Mouse (Mus musculus): ENCODE data around the gene Chn2. TPM values are rescaled to one million over a fixed set of nuclear protein-coding genes. Genes with fewer than 3 reads are reported as not detected.

Gene Chn2
- polyA plus RNA-seq, 1 experiment from 2014 or later, result 13.6 TPM

DNA sequence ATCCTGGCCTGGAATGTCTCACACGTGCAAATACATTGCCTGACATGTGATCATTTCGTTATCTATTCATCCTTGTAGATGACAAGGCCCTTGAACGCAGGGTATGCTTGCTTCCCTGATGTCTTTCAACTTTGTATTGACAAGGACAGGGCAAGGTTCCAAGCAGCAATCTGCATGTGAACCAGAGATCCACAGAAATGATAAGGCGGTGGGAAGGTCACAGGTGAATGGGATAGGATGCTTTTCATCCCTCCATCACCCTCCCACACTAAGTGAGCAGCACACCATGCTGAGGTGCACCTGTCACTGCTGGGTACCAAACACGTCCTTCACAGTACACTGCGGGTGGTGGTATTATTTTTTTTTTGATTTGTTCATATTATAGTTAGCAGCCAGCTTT lies 240.9 kb downstream of the Chn2 start:
- WGBS, result 80% methylated on average over 6 of the region's 6 CpGs
- Histone ChIP-seq H3K27ac (no peak overlapping the region), H3K9ac (no peak overlapping the region), H3K4me1 (peaks cover 29% of the 10 kb centered on the region), H3K27me3 (no peaks in the 10 kb centered on the region), H3K36me3 (no peaks in the 10 kb centered on the region), H3K4me2 (no peak overlapping the region), H3K9me3 (no peaks in the 10 kb centered on the region), H3K4me3 (no peak overlapping the region)
- ATAC-seq (ENCODE audit: borderline replicate concordance, extremely low read depth, low FRiP score, low TSS enrichment), result no peak

DNA sequence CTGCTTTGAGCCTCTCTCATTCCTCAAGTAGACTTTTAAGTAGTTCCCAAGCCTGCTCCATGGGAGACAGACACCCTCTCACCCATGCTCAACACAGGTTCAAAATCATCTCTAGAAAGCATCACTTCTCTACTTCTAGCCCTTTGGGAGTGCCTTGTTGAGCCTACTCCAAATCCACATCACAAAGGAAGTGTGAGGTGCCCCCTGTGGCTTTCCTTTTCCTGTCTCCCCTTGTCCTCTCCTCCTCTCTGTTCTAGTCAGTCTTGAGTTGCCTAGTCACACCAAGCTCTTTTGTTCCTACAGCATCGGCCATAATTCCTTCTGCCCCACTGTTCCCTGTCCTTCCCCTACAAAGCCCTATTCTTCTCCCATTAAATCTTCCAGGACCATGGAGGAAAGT lies 243.9 kb downstream of the Chn2 start:
- no peak overlapping the region for H3K9ac ChIP-seq
- no peaks in the 10 kb centered on the region for H3K36me3 ChIP-seq
- H3K4me1 ChIP-seq, result peaks cover 19% of the 10 kb centered on the region
- H3K9me3 ChIP-seq, result no peaks in the 10 kb centered on the region
- H3K27me3 ChIP-seq, result no peaks in the 10 kb centered on the region
- WGBS, result 71% methylated on average over 1 of the region's 1 CpGs
- H3K4me3 ChIP-seq, result no peak overlapping the region
- no peak overlapping the region for H3K27ac ChIP-seq
- H3K4me2 ChIP-seq, result no peak overlapping the region
- no peak for ATAC-seq (ENCODE audit: borderline replicate concordance, extremely low read depth, low FRiP score, low TSS enrichment)

DNA sequence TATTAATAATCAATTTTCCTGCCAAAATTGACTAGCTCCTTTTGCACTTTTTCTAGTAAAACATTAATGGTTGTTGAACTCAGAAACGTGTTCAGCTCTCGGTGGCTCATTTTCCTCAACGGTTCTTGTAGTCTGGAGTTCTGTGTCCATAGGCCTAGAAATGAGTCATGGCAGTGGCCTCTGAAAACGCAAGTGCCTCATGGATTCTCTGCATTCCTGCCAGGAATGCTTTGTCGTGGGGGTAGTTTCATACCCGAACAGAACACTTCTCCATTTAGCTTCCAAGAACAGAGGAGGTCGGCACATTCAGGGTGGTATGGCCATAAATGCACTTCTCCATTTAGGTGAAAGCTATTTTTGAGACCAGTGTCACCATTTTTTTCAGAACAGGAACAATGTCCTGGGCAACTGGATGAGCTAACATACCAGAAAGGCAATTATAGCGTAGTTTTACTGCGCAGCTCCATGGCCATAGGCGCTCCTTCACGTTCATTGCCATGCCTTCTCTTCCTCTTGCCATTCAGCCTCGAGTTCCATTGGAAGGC lies 244.9 kb downstream of the Chn2 start:
- Histone ChIP-seq H3K4me1 (peaks cover 9% of the 10 kb centered on the region), H3K27ac (no peak overlapping the region), H3K36me3 (no peaks in the 10 kb centered on the region), H3K27me3 (no peaks in the 10 kb centered on the region), H3K9me3 (no peaks in the 10 kb centered on the region), H3K9ac (no peak overlapping the region), H3K4me2 (no peak overlapping the region), H3K4me3 (no peak overlapping the region)
- no peak for ATAC-seq (ENCODE audit: borderline replicate concordance, extremely low read depth, low FRiP score, low TSS enrichment)
- WGBS, result 69% methylated on average over 12 of the region's 12 CpGs

DNA sequence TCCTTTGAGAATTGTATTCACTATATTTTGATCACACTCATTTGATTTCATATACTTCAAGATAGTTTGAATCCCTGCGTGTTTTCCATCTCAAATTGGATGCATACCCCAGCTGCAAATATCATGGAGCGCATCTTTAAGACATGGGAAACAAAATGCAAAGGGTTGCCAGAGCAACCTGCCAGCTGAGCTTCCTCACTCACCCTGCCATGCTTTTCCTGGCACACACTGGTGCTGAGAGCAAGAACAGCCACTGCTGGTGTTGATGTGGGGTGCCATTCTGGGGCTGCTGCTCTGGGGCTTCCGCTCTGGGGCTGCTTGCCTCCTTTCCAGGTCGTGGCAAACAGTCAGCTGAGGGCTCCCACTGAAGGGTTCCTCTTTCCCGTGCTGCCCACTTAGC lies 247.5 kb downstream of the Chn2 start:
- H3K4me3 ChIP-seq, result no peak overlapping the region
- H3K4me2 ChIP-seq, result no peak overlapping the region
- WGBS, result 79% methylated on average over 5 of the region's 5 CpGs
- no peak overlapping the region for H3K9ac ChIP-seq
- H3K27ac ChIP-seq, result no peak overlapping the region
- no peaks in the 10 kb centered on the region for H3K27me3 ChIP-seq
- H3K36me3 ChIP-seq, result no peaks in the 10 kb centered on the region
- H3K4me1 ChIP-seq, result peaks cover 8% of the 10 kb centered on the region; the same call in 1 of the 2 replicates
- H3K9me3 ChIP-seq, result no peaks in the 10 kb centered on the region
- no peak for ATAC-seq (ENCODE audit: borderline replicate concordance, extremely low read depth, low FRiP score, low TSS enrichment)

DNA sequence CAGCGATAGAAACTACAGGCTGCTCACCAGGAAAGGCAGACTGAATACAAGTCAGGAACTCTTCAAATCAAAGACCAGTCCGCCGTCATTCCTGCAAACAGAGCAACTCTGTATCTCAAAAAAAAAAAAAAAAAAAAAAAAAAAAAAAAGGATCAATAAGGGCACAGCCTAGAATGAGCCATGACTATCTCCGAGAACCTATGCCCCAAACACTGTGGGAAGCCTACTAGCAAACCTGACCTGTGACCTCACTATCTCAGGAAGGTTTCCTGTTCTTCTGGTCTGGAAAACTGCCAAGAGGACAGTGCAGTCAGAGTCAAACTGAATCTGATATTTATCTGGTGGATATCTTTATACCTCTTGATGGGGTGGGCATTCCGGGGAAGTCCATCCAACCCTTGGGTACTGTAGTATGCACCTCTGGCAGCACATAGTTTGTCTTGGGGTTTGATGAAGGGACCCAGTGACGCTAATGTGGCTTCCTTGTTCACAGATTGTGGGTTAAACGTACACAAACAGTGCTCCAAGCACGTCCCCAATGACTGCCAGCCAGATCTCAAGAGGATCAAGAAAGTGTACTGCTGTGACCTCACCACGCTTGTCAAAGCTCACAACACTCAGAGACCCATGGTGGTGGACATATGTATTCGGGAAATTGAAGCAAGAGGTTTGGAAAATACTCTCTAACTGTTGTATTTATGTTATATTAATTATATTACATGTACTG lies 250.6 kb downstream of the Chn2 start:
- ATAC-seq (ENCODE audit: borderline replicate concordance, extremely low read depth, low FRiP score, low TSS enrichment), result no peak
- Histone ChIP-seq H3K9me3 (no peaks in the 10 kb centered on the region), H3K4me3 (no peak overlapping the region), H3K4me1 (peaks cover 8% of the 10 kb centered on the region; the same call in 1 of the 2 replicates), H3K27me3 (no peaks in the 10 kb centered on the region), H3K4me2 (no peak overlapping the region), H3K9ac (no peak overlapping the region), H3K27ac (no peak overlapping the region), H3K36me3 (no peaks in the 10 kb centered on the region)
- 37% methylated on average over 10 of the region's 10 CpGs for WGBS

DNA sequence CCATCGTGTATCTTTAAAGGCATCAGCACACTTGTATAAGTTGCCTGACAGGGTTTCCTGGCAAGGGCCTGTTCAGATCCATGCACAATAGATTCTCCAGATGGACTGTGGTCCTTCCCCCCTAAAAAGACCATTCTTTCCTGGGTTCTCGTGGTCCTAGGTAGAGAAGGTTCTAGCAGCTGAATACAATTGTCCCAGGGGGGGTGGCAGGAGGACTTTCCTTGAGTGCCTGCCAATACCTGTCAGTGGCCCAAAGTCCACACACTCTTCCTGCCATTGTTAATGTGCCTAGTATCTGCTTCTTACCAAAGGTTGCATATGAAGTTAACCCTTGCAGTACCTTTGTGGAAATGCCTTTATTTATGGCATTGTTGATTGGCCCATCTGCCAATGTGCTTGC lies 257.9 kb downstream of the Chn2 start:
- Histone ChIP-seq H3K4me2 (no peak overlapping the region), H3K27me3 (no peaks in the 10 kb centered on the region), H3K4me1 (peaks cover 3% of the 10 kb centered on the region; the same call in 1 of the 2 replicates), H3K27ac (no peak overlapping the region), H3K9me3 (no peaks in the 10 kb centered on the region), H3K9ac (no peak overlapping the region), H3K4me3 (no peak overlapping the region), H3K36me3 (no peaks in the 10 kb centered on the region)
- ATAC-seq (ENCODE audit: borderline replicate concordance, extremely low read depth, low FRiP score, low TSS enrichment), result no peak
- 78% methylated on average over 2 of the region's 2 CpGs for WGBS

DNA sequence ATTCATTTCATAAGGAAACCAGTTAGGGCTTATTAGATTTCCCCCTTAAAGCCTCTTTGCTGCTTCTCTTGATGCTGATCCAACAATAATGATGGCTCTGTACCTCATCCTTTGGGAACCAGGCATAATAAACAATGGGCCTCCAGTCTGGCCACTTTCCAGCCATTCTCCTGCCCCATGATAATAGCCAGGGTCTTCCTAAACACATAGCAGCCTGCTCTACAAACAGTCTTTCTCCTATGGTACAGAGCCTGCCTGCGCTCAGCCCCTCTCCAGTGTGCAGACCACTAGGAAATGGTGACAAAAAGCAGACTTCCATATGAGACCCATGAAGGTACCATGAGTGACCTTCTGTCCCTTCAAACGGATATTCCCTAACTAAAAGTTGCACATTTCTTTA lies 260.1 kb downstream of the Chn2 start:
- peak; percentile 35; the same call in 1 of the 2 replicates for ATAC-seq (ENCODE audit: borderline replicate concordance, extremely low read depth, low FRiP score, low TSS enrichment)
- Histone ChIP-seq H3K4me2 (no peak overlapping the region), H3K9ac (no peak overlapping the region), H3K36me3 (no peaks in the 10 kb centered on the region), H3K4me1 (peaks cover 3% of the 10 kb centered on the region; the same call in 1 of the 2 replicates), H3K27ac (peak overlapping the region; percentile 7; the same call in 1 of the 2 replicates), H3K9me3 (no peaks in the 10 kb centered on the region), H3K4me3 (no peak overlapping the region), H3K27me3 (no peaks in the 10 kb centered on the region)
- 64% methylated on average over 2 of the region's 2 CpGs for WGBS

DNA sequence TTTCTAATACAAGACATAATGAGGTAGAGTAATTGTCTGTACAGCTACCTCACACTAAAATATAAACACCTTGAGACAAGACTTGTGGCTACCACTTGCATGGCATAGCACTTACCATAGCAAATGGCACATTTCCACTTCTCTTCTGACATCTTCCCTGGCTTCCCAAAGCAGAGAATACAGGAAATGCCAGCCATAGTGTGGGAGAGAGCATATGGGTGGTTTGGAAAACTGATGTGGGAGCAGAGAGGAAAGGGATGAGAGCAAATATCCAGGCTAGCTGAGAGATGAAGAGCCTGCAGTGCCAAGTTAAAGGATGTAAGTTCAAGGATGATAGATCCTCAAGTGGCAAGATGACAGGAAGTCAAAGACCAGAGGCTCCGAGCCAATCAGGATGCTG lies 266.4 kb downstream of the Chn2 start:
- Histone ChIP-seq H3K9me3 (no peaks in the 10 kb centered on the region), H3K4me1 (no peaks in the 10 kb centered on the region), H3K27ac (no peak overlapping the region), H3K27me3 (no peaks in the 10 kb centered on the region), H3K36me3 (no peaks in the 10 kb centered on the region), H3K4me3 (no peak overlapping the region), H3K4me2 (no peak overlapping the region), H3K9ac (no peak overlapping the region)
- ATAC-seq (ENCODE audit: borderline replicate concordance, extremely low read depth, low FRiP score, low TSS enrichment), result no peak
- 65% methylated on average over 1 of the region's 1 CpGs for WGBS

DNA sequence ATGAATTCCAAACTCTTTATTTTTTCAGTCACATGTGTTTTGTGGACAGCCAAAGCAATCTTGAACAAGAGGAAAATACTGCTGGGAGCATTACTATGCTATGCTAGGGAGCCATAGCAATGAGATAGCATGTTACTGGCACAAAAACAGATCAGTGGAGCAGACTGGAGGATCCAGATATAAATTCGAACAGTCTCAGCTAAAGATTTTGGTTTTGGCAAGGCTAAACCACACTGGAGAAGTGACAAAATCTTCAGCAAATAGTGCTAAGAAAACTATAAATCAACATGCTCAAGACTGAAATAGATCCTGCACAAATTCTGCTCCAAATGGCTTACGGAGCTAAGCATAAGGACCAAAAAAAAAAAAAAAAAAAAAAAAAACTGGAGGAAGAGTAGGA lies 273.7 kb downstream of the Chn2 start:
- WGBS, result 85% methylated on average over 2 of the region's 2 CpGs
- Histone ChIP-seq H3K4me1 (no peaks in the 10 kb centered on the region), H3K27ac (no peak overlapping the region), H3K27me3 (no peaks in the 10 kb centered on the region), H3K4me2 (no peak overlapping the region), H3K36me3 (no peaks in the 10 kb centered on the region), H3K4me3 (no peak overlapping the region), H3K9ac (no peak overlapping the region), H3K9me3 (no peaks in the 10 kb centered on the region)
- ATAC-seq (ENCODE audit: borderline replicate concordance, extremely low read depth, low FRiP score, low TSS enrichment), result no peak

DNA sequence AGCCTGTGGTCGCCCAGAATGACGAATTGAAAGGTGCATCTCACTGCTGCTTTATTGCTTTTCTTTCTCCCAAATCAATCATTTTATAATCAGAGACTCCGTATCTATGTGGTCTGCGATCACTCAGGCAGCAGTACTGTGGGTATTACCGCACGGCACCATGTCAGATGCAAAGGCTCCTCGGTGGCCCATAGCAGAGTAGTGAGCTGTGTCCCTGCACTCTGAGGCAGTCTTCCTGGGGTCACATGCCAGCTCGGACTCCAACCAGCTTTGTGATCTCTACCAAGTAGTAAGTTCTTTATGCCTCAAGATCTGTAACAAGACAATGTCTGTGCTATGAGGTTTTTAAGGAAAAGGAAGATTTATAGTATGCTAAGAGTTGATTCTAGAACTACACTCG lies 279.3 kb downstream of the Chn2 start:
- Histone ChIP-seq H3K4me3 (no peak overlapping the region), H3K36me3 (no peaks in the 10 kb centered on the region), H3K27me3 (no peaks in the 10 kb centered on the region), H3K9me3 (no peaks in the 10 kb centered on the region), H3K4me2 (no peak overlapping the region), H3K27ac (no peak overlapping the region), H3K4me1 (no peaks in the 10 kb centered on the region), H3K9ac (no peak overlapping the region)
- 81% methylated on average over 9 of the region's 9 CpGs for WGBS
- no peak for ATAC-seq (ENCODE audit: borderline replicate concordance, extremely low read depth, low FRiP score, low TSS enrichment)

DNA sequence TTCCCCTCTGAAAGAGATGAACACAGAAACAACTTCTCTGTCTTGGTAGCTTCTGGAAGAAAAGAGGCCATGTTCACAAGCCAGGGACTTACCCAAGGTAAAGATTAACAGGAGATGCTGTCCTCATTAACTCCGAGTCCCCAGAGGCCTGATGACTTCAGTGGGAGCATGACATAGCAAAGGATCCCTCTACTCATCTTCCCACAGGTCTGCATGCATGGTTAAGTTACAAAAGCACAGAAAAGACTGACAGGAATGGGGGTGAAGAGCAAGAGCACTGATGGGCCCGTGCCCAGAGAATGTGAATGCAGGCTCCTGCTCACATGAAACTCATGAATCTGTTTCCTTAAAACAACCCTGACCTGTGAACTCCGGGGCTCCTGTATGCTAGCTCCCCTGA lies 279.8 kb downstream of the Chn2 start:
- no peak overlapping the region for H3K9ac ChIP-seq

DNA sequence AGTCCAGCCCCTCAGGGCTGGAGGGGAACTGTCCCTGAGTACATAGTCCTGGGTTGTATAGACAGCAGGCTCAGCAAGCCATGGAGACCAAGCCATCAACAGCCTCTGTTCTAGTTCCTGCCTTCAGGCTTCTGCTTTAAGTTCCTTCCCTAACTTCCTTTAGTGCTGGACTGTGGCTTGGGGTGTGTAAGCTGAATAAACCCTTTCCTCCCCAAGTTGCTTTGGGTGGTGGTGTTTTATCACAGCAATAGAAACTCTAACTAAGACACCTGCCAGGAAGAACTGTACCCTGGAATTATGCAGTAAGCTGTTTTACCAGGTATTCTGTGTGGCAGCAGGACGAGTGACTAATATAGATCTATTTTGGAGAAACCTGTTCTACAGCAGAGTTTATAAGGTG lies 280.9 kb downstream of the Chn2 start:
- Histone ChIP-seq H3K4me3 (no peak overlapping the region), H3K4me2 (no peak overlapping the region), H3K9ac (no peak overlapping the region), H3K36me3 (no peaks in the 10 kb centered on the region), H3K27ac (no peak overlapping the region), H3K4me1 (0 out of 2 replicates have a peak, but pooled peaks cover under 1% of the 10 kb centered on the region), H3K27me3 (peaks cover 6% of the 10 kb centered on the region; the same call in 1 of the 2 replicates), H3K9me3 (no peaks in the 10 kb centered on the region)
- no peak for ATAC-seq (ENCODE audit: borderline replicate concordance, extremely low read depth, low FRiP score, low TSS enrichment)
- 68% methylated on average over 1 of the region's 1 CpGs for WGBS

More for the DNA sequence above, 279.8 kb downstream of the Chn2 start:
- H3K4me1 ChIP-seq, result no peaks in the 10 kb centered on the region
- 75% methylated on average over 3 of the region's 3 CpGs for WGBS
- H3K4me2 ChIP-seq, result no peak overlapping the region
- H3K36me3 ChIP-seq, result no peaks in the 10 kb centered on the region
- ATAC-seq (ENCODE audit: borderline replicate concordance, extremely low read depth, low FRiP score, low TSS enrichment), result no peak
- H3K27ac ChIP-seq, result no peak overlapping the region
- H3K9me3 ChIP-seq, result no peaks in the 10 kb centered on the region
- H3K4me3 ChIP-seq, result no peak overlapping the region
- H3K27me3 ChIP-seq, result peaks cover 4% of the 10 kb centered on the region; the same call in 1 of the 2 replicates
